Mouse (Mus musculus): Measurements from ENCODE around the gene Amigo2.

- no peak for TF ChIP-seq CTCF (conservative IDR thresholded peaks at IDR 0.05; ENCODE audit: low read length)
- no peak for TF ChIP-seq NANOG (IDR thresholded peaks at IDR 0.05; ENCODE audit: borderline replicate concordance, low read length)
These were observed 8.7 kb upstream of the Amigo2 start for GRCm38 (mm10) chr15:97255800-97256199.

All from E14TG2a.4 (cell line).